Mouse (Mus musculus) limb, embryonic 14.5 days (tissue): Measurements from ENCODE around the gene Pde3a. TPM values are rescaled to one million over a fixed set of nuclear protein-coding genes. Genes with fewer than 3 reads are reported as not detected.

Experiments used
- ATAC-seq: fragments of 200-750 bp; cut with Nextera tagmentation; 2 replicates; pipeline ENCODE4 v1.8.0; 2017; ENCODE audit warnings: low read depth, moderate number of reproducible peaks, moderate TSS enrichment; ENCODE audit not compliant: low FRiP score
- DNase-seq: peaks from one replicate; pipeline ENCODE4 v3.0.0-alpha.2; 2015; ENCODE audit warnings: low spot score
- H3K27ac ChIP-seq: fragments of 300-500 bp; sonication (generic); replicated peaks from 2 replicates; pipeline ENCODE4 v1.5.1; 2014; ENCODE audit warnings: low read depth, mild to moderate bottlenecking, low read length, moderate library complexity, mixed read lengths
- H3K27me3 ChIP-seq: fragments of 300-500 bp; sonication (generic); 2 replicates; pipeline ENCODE4 v1.6.1; 2014; ENCODE audit warnings: low read length, mixed read lengths; ENCODE audit not compliant: control insufficient read depth, insufficient read depth
- H3K36me3 ChIP-seq: fragments of 300-500 bp; sonication (generic); 2 replicates; pipeline ENCODE4 v1.6.1; 2014; ENCODE audit warnings: mild to moderate bottlenecking, low read length, moderate library complexity, mixed read lengths; ENCODE audit not compliant: control insufficient read depth, insufficient read depth
- H3K4me1 ChIP-seq: fragments of 300-500 bp; sonication (generic); 2 replicates; pipeline ENCODE4 v1.6.1; 2014; ENCODE audit warnings: antibody characterized with exemption, low read length, mixed read lengths; ENCODE audit not compliant: control insufficient read depth, insufficient read depth
- H3K4me2 ChIP-seq: fragments of 300-500 bp; sonication (generic); replicated peaks from 2 replicates; pipeline ENCODE4 v1.6.1; 2014; ENCODE audit warnings: low read depth, mild to moderate bottlenecking, low read length, moderate library complexity; ENCODE audit not compliant: severe bottlenecking
- H3K4me3 ChIP-seq: fragments of 300-500 bp; sonication (generic); replicated peaks from 2 replicates; pipeline ENCODE4 v1.5.1; 2014; ENCODE audit warnings: low read length
- H3K9ac ChIP-seq: fragments of 300-500 bp; sonication (generic); 2 replicates; pipeline ENCODE4 v1.6.1; 2014; ENCODE audit warnings: mild to moderate bottlenecking, low read depth, low read length, moderate library complexity; ENCODE audit not compliant: severe bottlenecking
- H3K9me3 ChIP-seq: fragments of 300-500 bp; sonication (generic); 2 replicates; pipeline ENCODE4 v1.6.1; 2016; ENCODE audit warnings: low read length; ENCODE audit not compliant: control insufficient read depth
- POLR2A ChIP-seq: fragments of 200-500 bp; IDR thresholded peaks from 2 replicates; pipeline ENCODE4 v1.8.0; 2012; ENCODE audit warnings: inconsistent platforms, mild to moderate bottlenecking, moderate library complexity, borderline replicate concordance; ENCODE audit not compliant: insufficient read depth, insufficient read length; ENCODE audit errors: extremely low read depth
- WGBS: fragments of 180-500 bp; shearing (Covaris S2); extraction: QIAGEN DNeasy Blood & Tissue Kit; methylation state at CpG from one replicate; pipeline ENCODE4 v1.1.7; 2014; 5-methylcytosine and 5-hydroxymethylcytosine counted together
- polyA plus RNA-seq, 2 experiments: library from polyadenylated mRNA; depleted of rRNA in 1 of 2; stranded (reverse) in 1 of 2; unstranded in 1 of 2; fragments of >200 nt; fragmentation: Nextera tagmentation in 1 of 2; extraction: Ambion mirVana in 1 of 2; gene quantifications; 2 replicates each; pipeline versions ENCODE4 v1.2.1 to v1.2.3; 2012 to 2014

Pde3a gene
- polyA plus RNA-seq, 2 experiments, result 4.6 to 5.2 TPM

GRCm38 (mm10) chr6:141348542-141348941 lies 99.5 kb downstream of the Pde3a start:
- 85% methylated on average over 9 of the region's 9 CpGs for WGBS
- H3K36me3 ChIP-seq, result no peaks in the 10 kb centered on the region
- H3K9ac ChIP-seq, result no peak overlapping the region
- H3K4me1 ChIP-seq, result no peaks in the 10 kb centered on the region
- no peaks in the 10 kb centered on the region for H3K27me3 ChIP-seq
- no peak overlapping the region for H3K27ac ChIP-seq
- DNase-seq, result no peak
- no peak for TF ChIP-seq POLR2A
- no peak for ATAC-seq
- H3K4me3 ChIP-seq, result no peak overlapping the region
- no peaks in the 10 kb centered on the region for H3K9me3 ChIP-seq
- no peak overlapping the region for H3K4me2 ChIP-seq

GRCm38 (mm10) chr6:141350261-141350660 lies 101.2 kb downstream of the Pde3a start:
- WGBS, result 39% methylated on average over 5 of the region's 5 CpGs
- Histone ChIP-seq H3K36me3 (no peaks in the 10 kb centered on the region), H3K9ac (no peak overlapping the region), H3K9me3 (no peaks in the 10 kb centered on the region), H3K27ac (no peak overlapping the region), H3K4me3 (no peak overlapping the region), H3K4me2 (no peak overlapping the region), H3K4me1 (no peaks in the 10 kb centered on the region), H3K27me3 (no peaks in the 10 kb centered on the region)
- DNase-seq (peak; percentile 51), ATAC-seq (no peak)
- TF ChIP-seq POLR2A, result no peak

DNA sequence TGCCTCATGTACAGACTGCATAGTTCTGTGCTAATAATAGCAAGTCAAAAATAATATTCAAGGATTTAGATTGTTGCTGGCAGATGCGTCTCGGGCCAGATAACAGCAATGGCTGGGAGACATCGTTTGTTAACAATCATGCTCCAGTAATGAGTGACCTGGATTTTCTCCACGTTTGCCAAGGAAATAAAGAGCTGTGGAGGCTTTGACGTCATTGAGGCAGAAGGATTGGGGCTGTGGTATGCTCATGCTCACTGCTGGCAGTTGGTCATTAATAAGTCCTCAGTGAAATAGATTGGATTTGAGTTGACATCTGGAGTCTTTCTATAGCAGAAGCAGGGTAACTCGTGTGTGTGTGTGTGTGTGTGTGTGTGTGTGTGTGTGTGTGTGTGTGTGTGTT lies 103.2 kb downstream of the Pde3a start:
- 45% methylated on average over 6 of the region's 6 CpGs for WGBS
- Histone ChIP-seq H3K9ac (no peak overlapping the region), H3K4me1 (no peaks in the 10 kb centered on the region), H3K4me2 (no peak overlapping the region), H3K36me3 (no peaks in the 10 kb centered on the region), H3K27me3 (no peaks in the 10 kb centered on the region), H3K9me3 (no peaks in the 10 kb centered on the region), H3K27ac (no peak overlapping the region), H3K4me3 (no peak overlapping the region)
- DNase-seq (no peak), ATAC-seq (no peak)
- TF ChIP-seq POLR2A, result no peak

DNA sequence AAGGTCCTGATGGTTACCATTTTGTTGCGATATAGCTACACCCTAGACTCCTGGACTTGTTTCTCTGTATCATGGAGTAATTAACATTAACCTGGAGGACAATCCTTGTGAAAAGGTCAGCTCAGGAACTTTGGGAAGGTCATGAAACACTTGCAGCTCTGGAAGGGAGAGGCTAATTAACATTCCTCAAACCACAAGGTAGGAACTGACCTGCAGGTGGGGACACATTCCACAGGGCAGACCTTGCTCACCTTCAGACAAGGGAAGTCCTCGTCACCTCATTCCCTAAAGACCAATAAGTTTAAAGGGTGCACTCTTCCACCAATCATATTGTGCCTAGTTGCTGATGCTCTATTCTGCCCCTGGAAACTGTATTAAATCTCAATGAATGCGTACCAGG lies 114.6 kb downstream of the Pde3a start:
- WGBS, result 86% methylated on average over 3 of the region's 3 CpGs
- H3K4me2 ChIP-seq, result no peak overlapping the region
- ATAC-seq, result no peak

GRCm38 (mm10) chr6:141367037-141367436 lies 118.0 kb downstream of the Pde3a start:
- H3K27me3 ChIP-seq, result no peaks in the 10 kb centered on the region
- H3K4me2 ChIP-seq, result no peak overlapping the region
- H3K27ac ChIP-seq, result no peak overlapping the region
- TF ChIP-seq POLR2A, result no peak
- no peaks in the 10 kb centered on the region for H3K36me3 ChIP-seq
- no peak overlapping the region for H3K9ac ChIP-seq
- no peaks in the 10 kb centered on the region for H3K9me3 ChIP-seq
- H3K4me3 ChIP-seq, result no peak overlapping the region
- no peaks in the 10 kb centered on the region for H3K4me1 ChIP-seq
- 28% methylated on average over 5 of the region's 5 CpGs for WGBS
- DNase-seq (no peak), ATAC-seq (peak; percentile 53)

More for the DNA sequence above, 114.6 kb downstream of the Pde3a start:
- no peak for DNase-seq
- Histone ChIP-seq H3K9me3 (no peaks in the 10 kb centered on the region), H3K4me1 (no peaks in the 10 kb centered on the region), H3K4me3 (no peak overlapping the region), H3K36me3 (no peaks in the 10 kb centered on the region), H3K9ac (no peak overlapping the region), H3K27me3 (no peaks in the 10 kb centered on the region), H3K27ac (no peak overlapping the region)
- no peak for TF ChIP-seq POLR2A

DNA sequence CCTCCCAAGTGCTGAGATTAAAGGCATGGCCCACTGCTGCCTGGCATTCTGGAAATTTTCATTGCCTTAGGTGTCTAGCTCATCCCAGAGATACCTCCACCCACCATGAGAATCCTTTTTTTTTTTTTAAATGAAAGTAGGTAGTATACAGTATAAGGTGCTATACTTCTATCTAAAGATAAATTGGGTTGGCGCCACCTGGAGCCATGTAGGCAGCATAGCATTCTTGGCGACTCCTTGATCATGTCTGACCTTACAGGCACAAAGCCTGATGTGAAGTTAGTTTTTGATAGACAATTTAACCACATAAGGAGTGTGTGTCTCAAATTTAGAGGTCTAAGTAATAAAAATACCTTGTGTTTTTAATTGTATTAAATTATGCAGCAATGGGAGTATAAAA lies 123.6 kb downstream of the Pde3a start:
- TF ChIP-seq POLR2A, result no peak
- H3K27ac ChIP-seq, result no peak overlapping the region
- H3K9me3 ChIP-seq, result no peaks in the 10 kb centered on the region
- H3K9ac ChIP-seq, result no peak overlapping the region
- no peaks in the 10 kb centered on the region for H3K27me3 ChIP-seq
- no peak for ATAC-seq
- no peak for DNase-seq
- H3K4me3 ChIP-seq, result no peak overlapping the region
- H3K4me1 ChIP-seq, result no peaks in the 10 kb centered on the region
- H3K36me3 ChIP-seq, result no peaks in the 10 kb centered on the region
- 45% methylated on average over 2 of the region's 2 CpGs for WGBS
- no peak overlapping the region for H3K4me2 ChIP-seq
